Mouse (Mus musculus): Measurements from ENCODE around the gene Tcf25.
"Not testable (repeated sequence)": the region's sequence is repeated elsewhere in the genome, so short reads cannot be mapped to it uniquely, and the experiment has no call there.

GRCm38 (mm10) chr8:123430936-123431335 is 57.4 kb downstream of the Tcf25 start:
- not testable (repeated sequence) for TF ChIP-seq GATA1, TAL1 (IDR thresholded peaks at IDR 0.05; ENCODE audit: low read length)

Measured in erythroblast, embryonic 14.5 days (primary cell).